Mouse (Mus musculus) gastrocnemius, postnatal 4 days (tissue): ENCODE results near the gene Usp19. TPM values are rescaled to one million over a fixed set of nuclear protein-coding genes. Genes with fewer than 3 reads are reported as not detected.
A peak's percentile ranks its signal among the peaks of the same experiment; 100 is the strongest.

ENCODE experiments used
- DNase-seq, 2 experiments: peaks; one replicate each; pipeline ENCODE4 v3.0.0; 2021 to 2022; ENCODE audit warnings: low spot score in 2 of 2, mixed read lengths in 2 of 2
- total RNA-seq, 2 experiments: library from RNA; stranded (reverse); gene quantifications; 2 replicates each; pipeline ENCODE4 v1.2.3; 2021

Usp19 gene
- total RNA-seq, 2 experiments from 2014 or later = 107 to 126 TPM

- DNase-seq = no peak
Observed at GRCm38 (mm10) chr9:108493246-108493645, 2.8 kb downstream of the Usp19 start.

GRCm38 (mm10) chr9:108494146-108494825 lies 3.9 kb downstream of the Usp19 start:
- no peak for DNase-seq

GRCm38 (mm10) chr9:108494905-108495304 lies 4.5 kb downstream of the Usp19 start:
- DNase-seq = no peak

- no peak for DNase-seq
Observed at GRCm38 (mm10) chr9:108499231-108499630, 8.8 kb downstream of the Usp19 start.

GRCm38 (mm10) chr9:108499943-108500342 lies 9.5 kb downstream of the Usp19 start:
- DNase-seq = peak in 1 of 2 experiments; percentile 9

- no peak for DNase-seq
Observed at GRCm38 (mm10) chr9:108506901-108507300, 16.5 kb downstream of the Usp19 start.

GRCm38 (mm10) chr9:108507619-108508434 lies 17.4 kb downstream of the Usp19 start, which contains the start of gene Qars:
Qars (plus strand) TSS chr9:108507706.
- peak; percentile 78 to 92 for DNase-seq

- no peak for DNase-seq
Observed at GRCm38 (mm10) chr9:108508776-108509175, 18.4 kb downstream of the Usp19 start.

- peak; percentile 85 to 93 for DNase-seq
Observed at GRCm38 (mm10) chr9:108516380-108517251, 26.2 kb downstream of the Usp19 start, which contains the start of gene Qrich1. Qrich1 (plus strand) TSS chr9:108516806.

- DNase-seq = peak; percentile 73 to 90
Observed at GRCm38 (mm10) chr9:108517253-108517930, 27.0 kb downstream of the Usp19 start.

- DNase-seq = no peak
Observed at GRCm38 (mm10) chr9:108517931-108518332, 27.5 kb downstream of the Usp19 start.

- DNase-seq = no peak
Observed at GRCm38 (mm10) chr9:108521604-108522003, 31.2 kb downstream of the Usp19 start.

GRCm38 (mm10) chr9:108523341-108523740 lies 32.9 kb downstream of the Usp19 start:
- DNase-seq = no peak

GRCm38 (mm10) chr9:108525400-108525799 lies 35.0 kb downstream of the Usp19 start:
- DNase-seq = no peak

GRCm38 (mm10) chr9:108530954-108531353 lies 40.6 kb downstream of the Usp19 start:
- DNase-seq = no peak

GRCm38 (mm10) chr9:108531496-108531895 lies 41.1 kb downstream of the Usp19 start:
- no peak for DNase-seq

- DNase-seq = no peak
Observed at GRCm38 (mm10) chr9:108540846-108541245, 50.4 kb downstream of the Usp19 start.

- no peak for DNase-seq
Observed at GRCm38 (mm10) chr9:108545986-108546385, 55.6 kb downstream of the Usp19 start.

GRCm38 (mm10) chr9:108546875-108547274 lies 56.5 kb downstream of the Usp19 start:
- DNase-seq = no peak
